Comparison of ENCODE assay signal across 9 mouse cellular contexts in the genomic region with DNA sequence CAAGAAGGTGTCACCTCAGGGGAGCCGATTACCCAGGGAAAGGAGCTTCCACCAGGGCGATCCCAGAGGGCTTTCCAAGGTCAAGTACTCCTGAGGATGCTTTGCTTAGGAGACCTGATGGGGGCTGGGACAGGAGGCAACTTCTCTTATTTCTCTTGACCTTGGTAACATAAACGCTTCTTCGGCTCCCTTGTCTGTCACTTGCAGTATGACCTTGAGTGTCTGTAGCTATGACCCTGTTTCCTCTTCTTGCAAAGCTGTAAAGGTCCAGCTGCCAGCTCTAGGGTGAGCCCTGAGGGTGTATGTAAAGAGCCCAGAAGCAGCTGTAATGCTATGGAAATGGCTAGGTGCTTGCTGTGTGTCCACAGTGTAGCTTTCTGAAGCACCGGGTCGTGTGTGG. TPM values are rescaled to one million over a fixed set of nuclear protein-coding genes. Genes with fewer than 3 reads are reported as not detected.
DNase-seq lines count a peak whose midpoint lies in the region; ATAC-seq and TF ChIP-seq lines count a peak whose summit lies in the region.
"Had no signal": no experiment of that assay in that cellular context is flagged by ENCODE, and none has a peak within 500 bp of the region (broad histone marks: within the 10 kb centered on the region; RNA-seq: fewer than 3 reads in every experiment).

No protein-coding gene starts in this region.

- H3K27ac ChIP-seq in heart, postnatal 0 days (ENCODE audit: low read depth), result peak overlapping the region; percentile 98
- H3K27ac ChIP-seq in embryonic facial prominence, embryonic 10.5 days (replicated peaks), result no peak overlapping the region

- H3K36me3 ChIP-seq in heart, postnatal 0 days (replicated peaks; ENCODE audit: control insufficient read depth, insufficient read depth, low read length), result no peaks in the 10 kb centered on the region
- peaks cover 16% of the 10 kb centered on the region for H3K36me3 ChIP-seq in megakaryocyte, embryonic 14.5 days (replicated peaks; ENCODE audit: low read length)
- H3K36me3 ChIP-seq in embryonic facial prominence, embryonic 10.5 days (replicated peaks), result peaks cover 5% of the 10 kb centered on the region

- H3K27me3 ChIP-seq in heart, postnatal 0 days (ENCODE audit: control insufficient read depth, insufficient read depth, low read length), result no peaks in the 10 kb centered on the region
- peaks cover 7% of the 10 kb centered on the region for H3K27me3 ChIP-seq in megakaryocyte, embryonic 14.5 days (replicated peaks)
- H3K27me3 ChIP-seq in embryonic facial prominence, embryonic 10.5 days (replicated peaks; ENCODE audit: low read depth, poor library complexity, severe bottlenecking), result peaks cover 6% of the 10 kb centered on the region

- intact Hi-C loops in heart, postnatal 25 days (cut with DNase I), result no loop called here

- no peak overlapping the region for H3K4me3 ChIP-seq in heart, postnatal 0 days (ENCODE audit: low read depth, low read length)
- H3K4me3 ChIP-seq in megakaryocyte, embryonic 14.5 days (replicated peaks), result peak overlapping the region; percentile 11
- peak overlapping the region; percentile 84; the same call in 1 of the 2 replicates for H3K4me3 ChIP-seq in embryonic facial prominence, embryonic 10.5 days

- 56% methylated on average over 6 of the region's 6 CpGs for WGBS in heart, postnatal 0 days
- WGBS in embryonic facial prominence, embryonic 10.5 days, result 73% methylated on average over 6 of the region's 6 CpGs

- no peak for TF ChIP-seq CTCF in heart, postnatal 0 days (IDR thresholded peaks at IDR 0.05; ENCODE audit: low read depth)

- 0 out of 2 replicates have a peak overlapping the region, but pooled peaks have one; percentile 99 for H3K9ac ChIP-seq in heart, postnatal 0 days (replicated peaks; ENCODE audit: low read depth, low read length)

- H3K4me2 ChIP-seq in heart, postnatal 0 days (ENCODE audit: low read depth, low read length), result peak overlapping the region; percentile 71

- no peak for DNase-seq in heart, postnatal 0 days (ENCODE audit: low spot score)
- DNase-seq in heart, postnatal 25 days (ENCODE audit: low spot score), result no peak
- no peak for DNase-seq in embryonic facial prominence, embryonic 10.5 days (ENCODE audit: low spot score)
- peak; percentile 26 for DNase-seq in naive thymus-derived CD4-positive, alpha-beta T cell, adult 2 months (ENCODE audit: low read depth)
- no peak for DNase-seq in gastrocnemius, adult 8-10 months (ENCODE audit: low spot score in 2 of 2)
- DNase-seq: adrenal gland, adult 8-10 months; kidney, adult 18-20 months had no signal

- no peak for ATAC-seq in heart, postnatal 0 days (ENCODE audit: insufficient read depth, low read depth)
- ATAC-seq in megakaryocyte, adult 5-6 weeks (ENCODE audit: poor library complexity, severe bottlenecking), result no peak

- H3K4me1 ChIP-seq in heart, postnatal 0 days (ENCODE audit: control insufficient read depth, insufficient read depth), result peaks cover 34% of the 10 kb centered on the region
- H3K4me1 ChIP-seq in megakaryocyte, embryonic 14.5 days, result peaks cover 73% of the 10 kb centered on the region
- H3K4me1 ChIP-seq in embryonic facial prominence, embryonic 10.5 days, result peaks cover 42% of the 10 kb centered on the region

- no peaks in the 10 kb centered on the region for H3K9me3 ChIP-seq in heart, postnatal 0 days (replicated peaks; ENCODE audit: control insufficient read depth, low read length)
- peaks cover 5% of the 10 kb centered on the region for H3K9me3 ChIP-seq in megakaryocyte, embryonic 14.5 days
- no peaks in the 10 kb centered on the region for H3K9me3 ChIP-seq in embryonic facial prominence, embryonic 10.5 days

- TF ChIP-seq EP300 in heart, postnatal 0 days (IDR thresholded peaks at IDR 0.05; ENCODE audit: low read depth), result no peak

RNA-seq across cellular contexts. Expression of gene Prdm11, which starts 1.1 kb away (rescaled TPM):
- 10.7 and 12.7 TPM in 2 replicates for total RNA-seq in heart, postnatal 0 days (2014; rRNA removed; ENCODE audit: low replicate concordance)
- 2.7 and 2.9 TPM in 2 replicates for polyA plus RNA-seq in heart, postnatal 0 days (2015; fragmentation: Nextera tagmentation; extraction: Ambion mirVana)
- total RNA-seq in heart, postnatal 25 days (2021), result 10 to 100 TPM in 1 of 2 experiments, 1 to 10 TPM in 1; 9.5 to 10.3 TPM
- polyA plus RNA-seq in megakaryocyte, embryonic 14.5 days (2012; ENCODE audit: insufficient read depth, low replicate concordance), result 17.7 and 18.2 TPM in 2 replicates
- total RNA-seq in megakaryocyte, adult 5-6 weeks (2015), result 0.85 and 2.1 TPM in 2 replicates
- total RNA-seq in megakaryocyte, adult 5-6 weeks (2017), result 2.1 TPM in 2 replicates
- polyA plus RNA-seq in embryonic facial prominence, embryonic 10.5 days (2016; fragmentation: Nextera tagmentation; extraction: Ambion mirVana), result 2.9 and 3.5 TPM in 2 replicates
- under 1 TPM; 0.27 to 0.97 (median 0.53) TPM for total RNA-seq in gastrocnemius, adult 8-10 months (2022)
